Mouse (Mus musculus): ENCODE results near the gene Gm10644. TPM values are rescaled to one million over a fixed set of nuclear protein-coding genes. Genes with fewer than 3 reads are reported as not detected.

Gm10644 gene
- polyA plus RNA-seq, 1 experiment from 2014 or later, result 0.77 TPM

DNA sequence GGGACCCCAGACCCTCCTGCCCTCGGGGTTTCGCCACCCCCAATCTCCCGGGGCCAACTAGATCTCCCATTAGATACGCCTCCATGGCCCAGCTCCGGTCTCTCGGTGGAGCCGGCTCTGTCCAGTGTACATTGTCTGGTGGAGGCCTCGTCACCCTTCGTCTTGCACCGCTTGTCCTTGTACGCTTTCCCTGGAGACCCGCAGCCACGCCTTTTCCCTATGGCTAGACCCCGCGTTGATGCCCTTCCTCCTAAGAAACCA, 883 bp upstream of the Gm10644 start:
- Histone ChIP-seq H3K4me2 (peak overlapping the region; percentile 94), H3K27ac (replicated peaks) (no peak overlapping the region), H3K4me1 (replicated peaks) (peaks cover 16% of the 10 kb centered on the region), H3K9me3 (no peaks in the 10 kb centered on the region), H3K9ac (peak overlapping the region; percentile 68), H3K27me3 (no peaks in the 10 kb centered on the region), H3K36me3 (no peaks in the 10 kb centered on the region), H3K4me3 (peak overlapping the region; percentile 59)
- ATAC-seq (ENCODE audit: low read depth), result no peak; the same call in 1 of the 2 replicates
- under 1% methylated on average over 15 of the region's 15 CpGs for whole genome bisulfite sequencing

DNA sequence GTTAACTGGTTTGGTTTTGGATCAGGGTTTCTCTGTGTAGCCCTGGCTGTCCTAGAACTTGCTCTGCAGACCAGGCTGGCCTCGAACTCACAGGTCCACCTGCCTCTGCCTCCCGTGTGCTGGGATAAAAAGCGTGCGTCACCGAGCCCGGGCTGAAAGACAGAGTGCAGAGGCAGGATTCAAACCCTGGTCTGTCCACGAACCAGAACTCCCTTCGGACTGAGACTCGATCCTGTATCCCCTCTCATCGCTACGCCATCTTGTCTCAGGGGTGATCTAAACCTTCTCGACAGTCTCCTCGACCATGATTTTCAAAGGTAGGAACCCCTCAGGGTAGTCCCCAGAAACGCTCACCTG, 278 bp downstream of the Gm10644 start:
- H3K9me3 ChIP-seq, result no peaks in the 10 kb centered on the region
- ATAC-seq (ENCODE audit: low read depth), result no peak
- H3K9ac ChIP-seq, result peak overlapping the region; percentile 69
- H3K4me2 ChIP-seq, result peak overlapping the region; percentile 94
- no peaks in the 10 kb centered on the region for H3K27me3 ChIP-seq
- H3K27ac ChIP-seq (replicated peaks), result peak overlapping the region; percentile 74
- no peaks in the 10 kb centered on the region for H3K36me3 ChIP-seq
- H3K4me1 ChIP-seq (replicated peaks), result peaks cover 16% of the 10 kb centered on the region
- WGBS, result 1% methylated on average over 14 of the region's 14 CpGs
- peak overlapping the region; percentile 59 for H3K4me3 ChIP-seq

DNA sequence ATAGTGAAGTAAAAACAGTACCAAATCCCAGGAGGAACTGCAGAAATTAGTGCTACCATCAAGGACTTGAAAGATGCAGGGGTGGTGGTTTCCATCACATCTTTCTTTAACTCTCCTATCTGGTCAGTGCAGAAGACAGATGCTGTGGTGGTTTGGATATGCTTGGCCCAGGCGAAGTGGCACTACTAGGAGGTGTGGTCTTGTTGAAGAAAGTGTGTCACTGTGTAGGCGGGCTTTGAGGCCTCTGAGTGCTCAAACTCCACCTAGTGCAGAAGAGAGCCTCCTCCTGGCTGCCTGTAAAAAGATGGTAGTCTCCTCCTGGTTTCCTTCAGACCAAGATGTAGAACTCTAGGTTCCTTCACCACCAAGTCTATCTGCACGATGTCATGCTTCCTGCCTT, 9.5 kb downstream of the Gm10644 start:
- H3K4me2 ChIP-seq, result no peak overlapping the region
- no peaks in the 10 kb centered on the region for H3K36me3 ChIP-seq
- no peak for ATAC-seq (ENCODE audit: low read depth)
- H3K4me3 ChIP-seq, result no peak overlapping the region
- WGBS, result 79% methylated on average over 3 of the region's 3 CpGs
- H3K27me3 ChIP-seq, result no peaks in the 10 kb centered on the region
- no peaks in the 10 kb centered on the region for H3K4me1 ChIP-seq (replicated peaks)
- no peaks in the 10 kb centered on the region for H3K9me3 ChIP-seq
- H3K27ac ChIP-seq (replicated peaks), result no peak overlapping the region
- H3K9ac ChIP-seq, result no peak overlapping the region

DNA sequence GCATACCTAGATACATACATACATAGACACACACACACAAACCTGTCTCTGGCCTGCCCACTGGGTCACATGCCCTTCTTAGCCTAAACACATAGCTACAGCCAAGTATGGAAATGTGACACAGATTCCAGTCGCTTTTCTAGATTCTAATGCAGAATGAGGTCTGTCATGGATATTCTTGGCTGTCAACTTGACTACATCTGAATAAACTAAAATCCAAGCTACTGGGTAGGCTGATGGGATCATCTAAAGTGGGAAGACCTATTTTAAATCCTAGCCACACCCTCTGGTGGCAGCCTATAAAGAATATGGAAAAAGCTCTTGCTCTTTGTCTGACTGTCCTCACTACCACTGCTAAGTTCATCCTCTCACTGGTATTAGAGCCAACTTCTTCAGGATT, 12.6 kb downstream of the Gm10644 start:
- no peaks in the 10 kb centered on the region for H3K9me3 ChIP-seq
- no peak overlapping the region for H3K4me2 ChIP-seq
- no peak overlapping the region for H3K27ac ChIP-seq (replicated peaks)
- no peaks in the 10 kb centered on the region for H3K27me3 ChIP-seq
- H3K36me3 ChIP-seq, result peaks cover 29% of the 10 kb centered on the region
- ATAC-seq (ENCODE audit: low read depth), result no peak
- no peaks in the 10 kb centered on the region for H3K4me1 ChIP-seq (replicated peaks)
- 92% methylated on average over 1 of the region's 1 CpGs for WGBS
- no peak overlapping the region for H3K9ac ChIP-seq
- no peak overlapping the region for H3K4me3 ChIP-seq

DNA sequence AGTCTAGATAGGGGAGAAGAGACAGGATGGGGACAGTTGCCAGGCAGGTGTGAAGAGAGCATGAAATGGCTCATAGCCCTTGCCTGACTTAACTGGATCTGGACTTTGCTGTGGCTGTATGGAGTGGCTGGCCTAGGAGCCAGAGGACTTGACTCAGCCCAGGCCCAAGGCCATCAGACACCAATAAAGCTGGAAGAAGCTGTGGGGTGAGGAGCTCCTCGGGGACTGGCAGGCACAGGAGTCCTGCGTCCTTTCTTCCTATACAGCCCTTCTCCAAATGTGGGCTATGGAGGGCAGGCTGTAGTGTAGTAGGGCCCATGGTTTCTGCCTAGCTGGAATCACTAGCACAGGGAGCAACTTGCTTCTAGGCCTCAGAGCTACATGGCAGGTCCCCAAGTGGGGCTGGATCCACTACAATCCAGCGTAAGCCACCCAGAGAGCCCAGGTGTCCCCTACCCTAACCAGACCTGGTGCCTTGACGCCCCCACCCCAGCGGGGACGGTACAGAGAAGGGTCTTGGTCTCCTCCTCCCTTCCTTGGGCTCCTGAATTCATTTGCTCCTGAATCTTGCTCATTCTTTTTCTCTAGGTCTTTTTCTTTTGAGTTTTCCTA, 13.8 kb downstream of the Gm10644 start:
- Histone ChIP-seq H3K9me3 (no peaks in the 10 kb centered on the region), H3K9ac (no peak overlapping the region), H3K27me3 (no peaks in the 10 kb centered on the region), H3K4me2 (no peak overlapping the region), H3K4me3 (no peak overlapping the region), H3K4me1 (replicated peaks) (no peaks in the 10 kb centered on the region), H3K36me3 (peaks cover 42% of the 10 kb centered on the region), H3K27ac (replicated peaks) (no peak overlapping the region)
- ATAC-seq (ENCODE audit: low read depth), result 0 out of 2 replicates have a peak, but pooled peaks have one; percentile 12
- 75% methylated on average over 6 of the region's 6 CpGs for WGBS

DNA sequence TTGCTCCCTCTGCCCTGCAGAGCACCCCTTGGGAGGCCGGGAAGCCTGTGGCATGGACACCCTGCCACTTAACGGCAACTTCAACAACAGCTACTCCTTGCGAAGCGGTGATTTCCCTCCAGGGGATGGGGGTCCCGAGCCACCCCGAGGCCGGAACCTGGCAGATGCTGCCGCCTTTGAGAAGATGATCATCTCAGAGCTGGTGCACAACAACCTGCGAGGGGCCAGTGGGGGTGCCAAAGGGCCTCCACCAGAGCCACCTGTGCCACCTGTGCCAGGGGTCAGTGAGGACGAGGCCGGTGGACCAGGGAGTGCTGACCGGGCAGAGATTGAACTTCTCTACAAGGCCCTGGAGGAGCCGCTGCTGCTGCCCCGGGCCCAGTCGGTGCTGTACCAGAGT, 16.7 kb downstream of the Gm10644 start:
- H3K36me3 ChIP-seq, result peaks cover 71% of the 10 kb centered on the region
- ATAC-seq (ENCODE audit: low read depth), result no peak
- no peak overlapping the region for H3K27ac ChIP-seq (replicated peaks)
- no peak overlapping the region for H3K4me2 ChIP-seq
- WGBS, result 93% methylated on average over 15 of the region's 15 CpGs
- no peak overlapping the region for H3K9ac ChIP-seq
- no peaks in the 10 kb centered on the region for H3K4me1 ChIP-seq (replicated peaks)
- H3K27me3 ChIP-seq, result no peaks in the 10 kb centered on the region
- no peak overlapping the region for H3K4me3 ChIP-seq
- H3K9me3 ChIP-seq, result no peaks in the 10 kb centered on the region

DNA sequence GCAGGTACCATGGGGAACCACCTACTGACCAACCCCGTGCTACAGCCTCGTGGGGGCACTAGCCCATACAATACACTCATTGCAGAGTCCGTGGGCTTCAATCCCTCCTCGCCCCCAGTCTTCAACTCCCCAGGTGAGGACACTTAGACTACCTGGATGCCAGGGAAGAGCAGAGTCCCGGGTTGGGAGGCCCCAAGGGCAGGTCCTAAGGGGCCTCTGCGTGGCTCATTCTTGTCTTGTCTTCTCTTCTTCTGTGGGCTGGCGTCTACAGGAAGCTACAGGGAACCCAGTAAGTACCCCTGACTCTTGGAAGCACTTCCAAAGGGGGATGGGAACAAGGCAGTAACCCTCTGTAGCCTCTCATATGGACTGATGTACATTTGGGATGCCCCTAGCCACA, 17.4 kb downstream of the Gm10644 start:
- Histone ChIP-seq H3K27me3 (no peaks in the 10 kb centered on the region), H3K36me3 (peaks cover 77% of the 10 kb centered on the region), H3K4me2 (no peak overlapping the region), H3K4me1 (replicated peaks) (no peaks in the 10 kb centered on the region), H3K9me3 (no peaks in the 10 kb centered on the region), H3K4me3 (no peak overlapping the region), H3K27ac (replicated peaks) (no peak overlapping the region), H3K9ac (no peak overlapping the region)
- WGBS, result 86% methylated on average over 7 of the region's 7 CpGs
- ATAC-seq (ENCODE audit: low read depth), result no peak

DNA sequence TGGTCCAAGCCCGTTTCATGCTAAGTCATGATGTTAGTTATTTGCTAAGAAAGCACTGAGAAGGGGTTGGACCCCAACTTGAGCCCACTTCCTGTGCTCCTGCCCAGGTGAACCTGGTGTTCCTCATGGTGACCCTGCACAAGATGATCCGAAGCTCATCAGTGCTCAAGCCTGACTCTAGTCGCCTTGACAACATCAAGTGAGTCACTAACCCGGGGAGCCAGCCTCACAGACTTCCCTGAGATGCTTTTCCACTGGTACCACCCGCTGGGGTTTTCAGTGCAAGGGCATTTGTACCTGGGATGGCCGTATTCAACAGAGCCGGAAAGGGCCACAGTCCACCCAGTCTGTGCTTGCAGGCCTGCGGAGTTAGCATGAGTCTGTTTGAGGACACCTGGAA, 19.6 kb downstream of the Gm10644 start:
- Histone ChIP-seq H3K36me3 (peaks cover 100% of the 10 kb centered on the region), H3K27me3 (no peaks in the 10 kb centered on the region), H3K9ac (no peak overlapping the region), H3K4me2 (no peak overlapping the region), H3K4me1 (replicated peaks) (no peaks in the 10 kb centered on the region), H3K27ac (replicated peaks) (no peak overlapping the region), H3K9me3 (no peaks in the 10 kb centered on the region), H3K4me3 (no peak overlapping the region)
- no peak for ATAC-seq (ENCODE audit: low read depth)
- WGBS, result 93% methylated on average over 8 of the region's 8 CpGs

DNA sequence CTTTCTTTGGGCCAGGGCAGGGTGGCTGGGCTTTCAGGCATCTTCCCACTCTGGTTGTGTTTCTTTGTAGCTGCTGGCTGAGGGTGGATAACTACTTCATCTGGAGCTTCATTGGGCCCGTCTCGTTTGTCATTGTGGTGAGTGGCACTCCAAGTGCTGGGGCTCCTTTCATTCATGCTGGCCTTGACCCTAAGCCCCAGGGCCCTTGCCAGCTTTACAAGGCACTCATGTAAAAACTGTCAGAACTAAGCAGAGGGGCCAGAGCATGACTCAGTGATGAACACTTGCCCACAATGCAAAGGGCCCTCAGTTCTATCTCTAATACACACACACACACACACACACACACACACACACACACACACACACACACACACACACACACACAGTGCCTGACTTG, 20.0 kb downstream of the Gm10644 start:
- no peak overlapping the region for H3K4me2 ChIP-seq
- no peak overlapping the region for H3K9ac ChIP-seq
- no peaks in the 10 kb centered on the region for H3K9me3 ChIP-seq
- no peaks in the 10 kb centered on the region for H3K27me3 ChIP-seq
- no peak overlapping the region for H3K4me3 ChIP-seq
- ATAC-seq (ENCODE audit: low read depth), result no peak
- H3K27ac ChIP-seq (replicated peaks), result no peak overlapping the region
- H3K4me1 ChIP-seq (replicated peaks), result no peaks in the 10 kb centered on the region
- 87% methylated on average over 2 of the region's 2 CpGs for WGBS
- H3K36me3 ChIP-seq, result peaks cover 100% of the 10 kb centered on the region

DNA sequence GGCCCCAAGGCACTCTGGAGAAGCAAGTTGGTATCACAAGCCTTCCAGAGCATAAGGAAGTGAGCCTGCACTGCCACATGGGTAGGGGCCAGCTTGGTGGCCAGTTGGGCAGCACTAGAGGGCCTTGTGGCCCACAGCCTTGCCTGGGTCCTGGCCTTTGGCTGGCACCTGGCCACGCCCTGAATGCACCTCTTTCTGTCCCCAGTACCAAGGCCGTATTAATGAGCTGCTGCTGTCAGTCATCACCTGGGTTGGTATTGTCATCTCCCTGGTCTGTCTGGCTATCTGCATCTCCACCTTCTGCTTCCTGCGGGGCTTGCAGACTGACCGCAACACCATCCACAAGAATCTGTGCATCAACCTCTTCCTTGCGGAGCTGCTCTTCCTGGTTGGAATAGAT, 20.8 kb downstream of the Gm10644 start:
- H3K4me2 ChIP-seq, result no peak overlapping the region
- WGBS, result 88% methylated on average over 5 of the region's 5 CpGs
- no peak overlapping the region for H3K27ac ChIP-seq (replicated peaks)
- no peak for ATAC-seq (ENCODE audit: low read depth)
- H3K36me3 ChIP-seq, result peaks cover 100% of the 10 kb centered on the region
- no peak overlapping the region for H3K9ac ChIP-seq
- H3K4me1 ChIP-seq (replicated peaks), result no peaks in the 10 kb centered on the region
- no peaks in the 10 kb centered on the region for H3K9me3 ChIP-seq
- no peak overlapping the region for H3K4me3 ChIP-seq
- H3K27me3 ChIP-seq, result no peaks in the 10 kb centered on the region

DNA sequence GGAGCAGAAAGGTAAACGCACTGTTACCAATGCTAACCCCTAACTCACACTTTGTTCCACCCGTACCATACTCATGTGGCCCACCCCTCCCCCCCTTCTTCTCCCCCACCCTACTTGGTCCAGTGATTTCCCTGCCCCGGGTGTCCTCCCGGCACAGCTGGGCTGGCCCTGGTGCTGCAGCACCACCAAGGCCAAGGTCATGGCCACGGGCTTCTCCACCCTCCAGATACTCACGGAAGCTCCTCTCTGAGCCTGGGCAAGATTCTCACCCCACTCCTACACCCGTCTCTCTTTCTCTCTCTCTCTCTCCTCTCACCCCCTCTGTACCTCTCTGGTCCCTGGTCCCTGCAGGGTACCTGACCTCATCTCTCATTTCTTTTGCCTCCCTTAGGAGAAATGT, 28.7 kb downstream of the Gm10644 start:
- Histone ChIP-seq H3K9me3 (no peaks in the 10 kb centered on the region), H3K27ac (replicated peaks) (no peak overlapping the region), H3K4me1 (replicated peaks) (no peaks in the 10 kb centered on the region), H3K4me3 (no peak overlapping the region), H3K27me3 (no peaks in the 10 kb centered on the region), H3K4me2 (no peak overlapping the region), H3K36me3 (peaks cover 99% of the 10 kb centered on the region), H3K9ac (no peak overlapping the region)
- 73% methylated on average over 7 of the region's 7 CpGs for WGBS
- no peak for ATAC-seq (ENCODE audit: low read depth)

DNA sequence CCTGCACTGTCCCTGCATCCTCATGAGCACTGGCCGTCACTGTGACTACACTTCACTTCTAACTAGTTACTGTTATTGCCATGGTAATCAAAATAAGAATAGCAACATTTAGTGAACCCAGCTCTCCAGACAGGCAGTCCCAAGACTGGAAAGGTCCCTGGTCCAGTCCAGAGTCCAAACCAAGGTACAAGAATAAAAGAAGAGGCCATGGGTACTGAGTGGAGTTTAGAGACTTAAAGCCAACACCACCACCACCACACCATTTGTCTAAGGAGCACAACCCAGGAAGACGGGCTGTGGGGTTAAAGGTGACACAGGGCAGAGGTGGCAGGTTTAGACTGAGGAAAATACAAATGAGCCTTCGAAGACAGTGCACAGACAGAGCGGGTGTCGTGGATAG, 30.4 kb downstream of the Gm10644 start:
- 85% methylated on average over 5 of the region's 5 CpGs for WGBS
- H3K36me3 ChIP-seq, result peaks cover 99% of the 10 kb centered on the region

DNA sequence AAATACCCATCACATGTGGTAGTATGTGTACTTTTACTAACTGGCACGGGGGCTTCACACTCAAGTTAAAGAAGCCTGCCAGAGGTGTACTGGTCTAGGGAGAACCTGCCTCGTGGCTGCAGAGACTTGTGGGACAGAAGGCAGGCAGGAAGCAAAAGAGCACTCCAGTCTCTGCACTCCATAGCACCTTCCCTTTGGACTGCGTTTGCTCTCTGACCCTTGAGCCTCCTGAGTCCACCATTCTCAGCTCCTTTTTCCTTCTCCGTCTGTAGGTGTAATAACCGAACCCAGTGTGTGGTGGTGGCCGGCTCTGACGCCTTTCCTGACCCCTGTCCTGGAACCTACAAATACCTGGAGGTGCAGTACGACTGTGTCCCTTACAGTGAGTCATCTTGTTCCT, 32.3 kb downstream of the Gm10644 start:
- H3K27ac ChIP-seq (replicated peaks), result no peak overlapping the region
- peaks cover 96% of the 10 kb centered on the region for H3K36me3 ChIP-seq
- H3K9ac ChIP-seq, result no peak overlapping the region
- no peaks in the 10 kb centered on the region for H3K9me3 ChIP-seq
- H3K4me1 ChIP-seq (replicated peaks), result no peaks in the 10 kb centered on the region
- H3K27me3 ChIP-seq, result no peaks in the 10 kb centered on the region
- ATAC-seq (ENCODE audit: low read depth), result no peak
- H3K4me2 ChIP-seq, result no peak overlapping the region
- 93% methylated on average over 8 of the region's 8 CpGs for WGBS
- H3K4me3 ChIP-seq, result no peak overlapping the region

More for the DNA sequence above, 30.4 kb downstream of the Gm10644 start:
- no peak for ATAC-seq (ENCODE audit: low read depth)
- H3K4me1 ChIP-seq (replicated peaks), result no peaks in the 10 kb centered on the region
- H3K9me3 ChIP-seq, result no peaks in the 10 kb centered on the region
- H3K27me3 ChIP-seq, result no peaks in the 10 kb centered on the region
- no peak overlapping the region for H3K4me3 ChIP-seq
- no peak overlapping the region for H3K27ac ChIP-seq (replicated peaks)
- H3K4me2 ChIP-seq, result no peak overlapping the region
- H3K9ac ChIP-seq, result no peak overlapping the region
